Mouse (Mus musculus): ENCODE data around the gene Gm12185. TPM values are rescaled to one million over a fixed set of nuclear protein-coding genes. Genes with fewer than 3 reads are reported as not detected.
"Not testable (repeated sequence)": the region's sequence is repeated elsewhere in the genome, so short reads cannot be mapped to it uniquely, and the experiment has no call there.

Gene Gm12185
- total RNA-seq, 2 experiments from 2014 or later = 0.13 to 0.25 TPM

DNA sequence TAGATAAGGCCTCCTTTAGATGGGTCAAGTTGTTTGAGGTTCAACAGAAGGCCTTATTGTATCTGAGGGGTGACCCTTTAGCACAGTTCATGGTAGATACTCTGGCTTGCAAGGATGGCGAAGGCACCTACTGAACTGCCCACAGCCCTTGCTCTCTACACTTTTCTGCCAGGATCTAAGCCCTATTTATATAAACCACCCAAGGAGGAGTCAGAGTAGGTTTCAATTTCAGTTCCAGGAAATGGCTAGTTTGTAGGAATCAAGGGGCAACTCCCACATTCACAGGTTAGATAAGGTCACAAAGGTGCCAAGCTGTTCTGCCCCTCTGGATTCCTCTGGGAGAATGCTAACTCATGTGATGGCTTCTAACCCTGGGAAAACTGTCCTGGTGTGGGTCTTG, 64.0 kb downstream of the Gm12185 start:
- DNase-seq (ENCODE audit: low spot score in 2 of 2); H3K27ac ChIP-seq; H3K4me3 ChIP-seq: not testable (repeated sequence)

DNA sequence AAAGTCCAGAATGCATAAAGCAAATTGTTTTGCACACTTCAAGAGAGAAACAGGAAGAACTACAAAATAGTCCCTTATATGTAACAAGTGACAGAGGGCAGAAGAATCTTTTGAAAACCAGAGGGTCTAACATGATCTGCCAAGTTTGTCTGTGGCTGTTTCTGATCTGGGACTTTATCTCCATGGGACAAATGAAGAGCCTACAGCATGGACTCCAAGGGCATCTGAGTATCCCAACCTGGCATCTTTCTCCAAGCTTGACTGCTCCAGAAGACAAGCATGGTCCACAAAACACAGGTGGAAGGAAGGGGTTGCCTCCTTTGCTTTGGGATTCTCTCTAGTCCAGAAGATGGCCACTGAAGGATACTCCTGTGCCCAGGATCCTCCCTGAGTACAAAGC, 65.6 kb downstream of the Gm12185 start:
- DNase-seq (ENCODE audit: low spot score in 2 of 2) = not testable (repeated sequence)

DNA sequence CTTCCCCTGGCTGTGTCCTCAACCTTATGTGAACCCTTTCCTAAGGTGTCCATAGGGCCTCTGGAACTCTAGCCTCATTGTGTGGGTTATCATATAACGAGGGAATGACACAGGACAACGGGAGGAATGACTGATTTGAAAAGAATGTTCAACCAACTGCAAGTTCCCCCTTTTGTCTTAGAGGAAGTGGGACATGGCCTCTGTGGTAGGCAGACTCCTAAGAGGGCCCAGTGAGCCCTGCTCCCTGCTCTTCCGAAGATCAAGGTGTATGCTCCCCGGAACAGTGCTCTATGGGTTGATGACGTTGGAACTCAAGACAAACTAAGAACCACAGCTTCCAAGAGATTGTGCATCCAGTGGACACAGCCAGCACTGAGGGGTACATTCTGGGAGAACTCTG, 68.2 kb downstream of the Gm12185 start:
- not testable (repeated sequence) for H3K27ac ChIP-seq; H3K4me3 ChIP-seq; DNase-seq (ENCODE audit: low spot score in 2 of 2)

More for the DNA sequence above, 65.6 kb downstream of the Gm12185 start:
- H3K4me3 ChIP-seq, H3K27ac ChIP-seq: not testable (repeated sequence)

- DNase-seq (ENCODE audit: low spot score in 2 of 2) = no peak
- no peak for TF ChIP-seq CTCF (conservative IDR thresholded peaks at IDR 0.05)
- no peak overlapping the region for H3K27ac ChIP-seq
- H3K4me3 ChIP-seq = no peak overlapping the region
Observed at GRCm38 (mm10) chr11:48918380-48918779, 73.6 kb downstream of the Gm12185 start.

DNA sequence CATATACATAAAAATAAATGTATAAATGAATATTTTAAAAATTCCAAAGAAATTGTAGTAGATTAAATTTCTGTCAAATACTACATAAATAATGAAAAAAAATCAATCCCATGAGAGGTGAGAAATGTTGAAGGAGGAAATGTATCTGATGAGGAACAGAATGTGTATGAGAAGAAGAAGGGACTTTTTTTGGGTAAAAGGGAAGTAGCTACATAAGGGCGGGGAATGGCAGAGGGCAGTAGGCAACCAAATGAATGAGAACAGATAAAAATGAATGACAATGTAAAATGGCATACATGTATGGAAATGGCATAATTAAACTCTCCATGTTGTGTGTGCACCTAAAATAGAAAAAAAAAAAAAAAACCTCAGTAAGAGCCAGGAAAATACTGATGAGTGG, 78.4 kb downstream of the Gm12185 start:
- no peak overlapping the region for H3K27ac ChIP-seq
- no peak for TF ChIP-seq CTCF (conservative IDR thresholded peaks at IDR 0.05)
- H3K4me3 ChIP-seq = no peak overlapping the region
- DNase-seq (ENCODE audit: low spot score in 2 of 2) = no peak

GRCm38 (mm10) chr11:48908459-48908858, 83.6 kb downstream of the Gm12185 start:
- no peak for TF ChIP-seq CTCF (conservative IDR thresholded peaks at IDR 0.05)
- H3K27ac ChIP-seq = no peak overlapping the region
- H3K4me3 ChIP-seq = no peak overlapping the region
- DNase-seq (ENCODE audit: low spot score in 2 of 2) = no peak

DNA sequence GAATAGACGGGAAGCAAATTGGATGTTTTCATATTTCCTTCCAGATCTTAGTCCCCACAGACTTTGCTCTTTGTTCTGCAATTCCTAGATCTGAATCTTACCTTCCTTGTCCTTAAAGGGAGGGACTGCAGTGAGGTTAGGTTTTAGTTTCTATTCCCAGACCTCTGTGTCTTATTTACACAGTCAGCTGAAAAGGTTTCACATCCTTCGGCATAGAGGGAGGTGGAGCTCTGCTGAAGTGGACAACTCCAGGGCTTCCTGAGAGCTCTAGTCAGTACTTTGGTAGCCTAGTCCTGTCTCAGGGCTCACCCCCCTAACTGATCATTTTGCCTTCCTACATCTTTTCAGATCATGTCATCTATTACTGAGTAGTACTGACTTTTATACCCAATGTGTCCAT, 90.0 kb downstream of the Gm12185 start, which contains the start of gene Gm5431:
Gene Gm5431 (minus strand): TSS at position 194 of the 400 bp plus-strand sequence.
- Histone ChIP-seq H3K27ac (no peak within 1 kb of the TSS), H3K4me3 (no peak within 1 kb of the TSS)
- TF ChIP-seq CTCF (conservative IDR thresholded peaks at IDR 0.05) = no peak
- DNase-seq (ENCODE audit: low spot score in 2 of 2) = no peak

DNA sequence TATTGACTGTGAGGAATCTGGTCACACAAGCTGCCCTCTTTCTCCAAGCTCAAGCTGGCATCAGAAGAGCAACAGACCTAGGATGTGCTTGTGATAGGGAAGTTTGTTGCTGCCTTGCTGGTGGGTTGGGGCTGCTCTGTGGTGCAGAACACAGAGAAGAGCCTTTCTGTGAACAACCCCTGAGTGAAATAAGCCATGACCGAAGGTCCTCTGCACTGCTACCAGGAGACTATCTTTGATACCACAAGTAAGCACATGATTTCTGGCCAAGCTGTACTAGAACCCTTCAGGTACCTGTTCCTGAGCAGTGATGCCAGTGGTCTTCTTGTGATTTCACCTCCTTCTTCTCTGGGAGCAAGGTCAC, 90.5 kb downstream of the Gm12185 start:
- not testable (repeated sequence) for H3K4me3 ChIP-seq; DNase-seq (ENCODE audit: low spot score in 2 of 2); H3K27ac ChIP-seq

DNA sequence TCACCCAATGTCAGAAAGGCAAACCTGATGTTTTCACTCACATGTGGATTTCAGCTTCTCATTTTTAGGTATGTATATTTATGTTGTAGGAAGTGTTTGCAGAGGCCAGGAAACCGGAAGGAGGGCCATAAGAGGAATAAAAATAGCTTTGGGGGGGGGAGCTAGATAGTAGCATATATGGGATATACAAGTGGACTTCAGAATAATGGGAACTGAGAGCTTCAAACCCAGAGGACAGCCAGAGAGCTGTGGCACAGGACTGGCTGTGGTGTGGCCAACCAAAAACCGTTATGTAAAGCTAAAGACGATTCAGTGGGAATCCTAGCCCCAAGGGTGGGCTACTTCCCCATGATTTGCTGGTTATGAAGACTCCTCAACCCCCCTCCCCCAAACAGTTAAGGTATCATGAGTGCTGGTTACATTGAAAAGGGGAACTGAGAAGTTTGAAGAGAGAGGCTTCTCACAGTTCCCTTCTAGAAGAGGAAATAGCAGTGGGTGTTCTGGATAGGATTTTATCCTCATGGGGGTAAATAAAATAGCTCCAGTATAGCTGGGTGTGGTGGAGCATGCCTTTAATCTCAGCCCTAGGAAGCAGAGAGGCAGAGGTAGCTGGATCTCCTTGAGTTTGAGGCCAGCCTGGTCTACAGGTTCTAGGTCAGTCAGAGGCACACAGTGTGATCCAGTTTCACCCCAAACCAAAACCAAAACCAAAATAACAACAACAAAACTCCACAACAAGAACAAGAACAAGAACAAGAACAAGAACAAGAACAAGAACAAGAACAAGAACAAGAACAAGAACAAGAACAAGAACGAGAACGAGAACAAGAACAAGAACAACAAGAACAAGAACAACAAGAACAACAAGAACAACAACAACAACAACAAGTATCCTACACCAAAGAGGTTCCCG, 91.1 kb downstream of the Gm12185 start:
- not testable (repeated sequence) for H3K4me3 ChIP-seq; DNase-seq (ENCODE audit: low spot score in 2 of 2); H3K27ac ChIP-seq

DNA sequence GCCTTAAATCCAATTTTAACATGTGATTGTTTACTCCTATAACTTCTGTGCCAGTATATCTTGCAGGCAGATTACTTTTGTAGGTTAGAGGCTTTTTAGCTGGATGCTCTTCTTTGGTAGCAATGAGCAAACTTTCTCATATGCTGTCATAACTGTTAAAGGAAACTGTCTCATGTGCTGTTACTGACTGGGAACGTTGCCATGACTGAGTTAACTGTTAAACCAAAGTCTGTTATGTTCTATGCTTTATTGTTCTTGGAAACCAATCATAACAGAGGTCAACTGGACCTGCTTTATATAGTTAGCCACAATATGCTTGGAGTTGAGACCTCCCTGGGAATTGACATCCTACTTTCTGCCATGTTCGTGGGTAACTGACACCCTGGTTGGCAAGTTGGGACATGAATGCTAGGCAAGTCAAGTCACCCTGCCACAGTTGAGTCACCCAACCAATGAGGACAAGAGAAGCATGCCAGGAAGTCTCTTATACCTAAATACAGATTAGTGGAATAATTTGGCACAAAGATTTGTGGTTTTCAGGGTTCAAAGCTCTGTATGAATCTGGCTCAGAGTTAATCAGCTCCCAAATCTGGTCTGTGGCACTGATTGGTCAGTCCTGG, 93.1 kb downstream of the Gm12185 start:
- Histone ChIP-seq H3K4me3 (no peak overlapping the region), H3K27ac (no peak overlapping the region)
- no peak for DNase-seq (ENCODE audit: low spot score in 2 of 2)
- TF ChIP-seq CTCF (conservative IDR thresholded peaks at IDR 0.05) = no peak

DNA sequence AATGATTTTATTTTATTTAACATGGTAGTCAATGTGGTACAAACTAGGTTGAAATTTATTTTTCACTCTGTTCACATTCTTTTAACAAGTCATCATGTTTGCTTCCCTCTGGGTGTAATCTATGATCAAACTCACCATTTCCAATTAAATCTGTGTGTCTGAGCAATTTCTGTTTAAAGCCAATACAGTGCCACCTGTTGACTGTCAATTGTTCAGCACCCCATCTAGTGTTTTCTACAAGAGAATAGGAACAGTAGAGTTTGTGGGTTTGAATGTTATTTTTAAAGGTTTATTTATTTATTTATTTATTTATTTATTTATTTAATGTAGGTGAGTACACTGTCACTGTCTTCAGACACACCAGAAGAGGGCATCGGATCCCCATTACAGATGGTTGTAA, 115.3 kb downstream of the Gm12185 start:
- Histone ChIP-seq H3K4me3 (no peak overlapping the region), H3K27ac (no peak overlapping the region)
- peak; percentile 46 for TF ChIP-seq CTCF (conservative IDR thresholded peaks at IDR 0.05)
- no peak for DNase-seq (ENCODE audit: low spot score in 2 of 2)

DNA sequence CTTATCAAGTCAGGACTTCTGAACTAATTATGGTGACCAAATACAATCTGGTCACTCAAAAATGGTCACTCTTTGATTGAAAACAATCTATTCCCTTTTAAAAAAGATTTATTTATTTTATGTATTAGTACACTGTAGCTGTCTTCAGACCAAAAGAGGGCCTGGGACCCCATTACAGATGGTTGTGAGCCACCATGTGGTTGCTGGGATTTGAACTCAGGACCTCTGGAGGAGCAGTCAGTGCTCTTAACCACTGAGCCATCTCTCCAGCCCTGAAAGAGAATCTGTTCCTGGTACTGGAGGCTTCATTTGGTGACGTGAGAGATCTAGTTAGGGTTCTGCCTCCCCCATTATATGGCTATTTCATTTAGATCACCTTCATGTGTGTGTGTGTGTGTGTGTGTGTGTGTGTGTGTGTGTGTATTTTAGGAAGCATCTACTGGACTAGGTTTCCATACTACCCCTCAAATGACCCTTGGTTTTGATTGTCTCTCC, 116.6 kb downstream of the Gm12185 start:
- not testable (repeated sequence) for DNase-seq (ENCODE audit: low spot score in 2 of 2)

GRCm38 (mm10) chr11:48874465-48874864, 117.6 kb downstream of the Gm12185 start:
- peak; percentile 91 for TF ChIP-seq CTCF (conservative IDR thresholded peaks at IDR 0.05)
- DNase-seq (ENCODE audit: low spot score in 2 of 2) = peak; percentile 53 to 66
- no peak overlapping the region for H3K4me3 ChIP-seq
- H3K27ac ChIP-seq = no peak overlapping the region

More for the DNA sequence above, 116.6 kb downstream of the Gm12185 start:
- H3K27ac ChIP-seq, H3K4me3 ChIP-seq: not testable (repeated sequence)

Measured in layer of hippocampus, adult 2 months (tissue).